Mouse (Mus musculus) midbrain, embryonic 11.5 days (tissue): ENCODE measurements around the gene Hgd. TPM values are rescaled to one million over a fixed set of nuclear protein-coding genes. Genes with fewer than 3 reads are reported as not detected.
A peak's percentile ranks its signal among the peaks of the same experiment; 100 is the strongest.

Source experiments
- ATAC-seq: fragments of 200-750 bp; cut with Nextera tagmentation; 2 replicates; pipeline ENCODE4 v1.8.0; 2017; ENCODE audit warnings: moderate TSS enrichment, moderate library complexity; ENCODE audit not compliant: low FRiP score
- DNase-seq: peaks from one replicate; pipeline ENCODE4 v3.0.0; 2015; ENCODE audit warnings: low spot score; ENCODE audit errors: missing footprints
- H3K27ac ChIP-seq: fragments of 300-500 bp; sonication (generic); 2 replicates; pipeline ENCODE4 v1.5.1; 2014; ENCODE audit warnings: low read depth, low read length
- H3K27me3 ChIP-seq: fragments of 300-500 bp; sonication (generic); 2 replicates; pipeline ENCODE4 v1.6.1; 2014; ENCODE audit warnings: mild to moderate bottlenecking, low read length, moderate library complexity, mixed read lengths; ENCODE audit not compliant: control insufficient read depth, insufficient read depth
- H3K36me3 ChIP-seq: fragments of 300-500 bp; sonication (generic); 2 replicates; pipeline ENCODE4 v1.6.1; 2014; ENCODE audit warnings: mild to moderate bottlenecking, low read length, moderate library complexity, mixed read lengths; ENCODE audit not compliant: control insufficient read depth, insufficient read depth
- H3K4me1 ChIP-seq: fragments of 300-500 bp; sonication (generic); 2 replicates; pipeline ENCODE4 v1.6.1; 2014; ENCODE audit warnings: low read length; ENCODE audit not compliant: control insufficient read depth, insufficient read depth
- H3K4me2 ChIP-seq: fragments of 300-500 bp; sonication (generic); 2 replicates; pipeline ENCODE4 v1.6.1; 2014; ENCODE audit warnings: mild to moderate bottlenecking, moderate library complexity
- H3K4me3 ChIP-seq: fragments of 300-500 bp; sonication (generic); 2 replicates; pipeline ENCODE4 v1.5.1; 2014; ENCODE audit warnings: low read depth, low read length
- H3K9ac ChIP-seq: fragments of 300-500 bp; sonication (generic); 2 replicates; pipeline ENCODE4 v1.6.1; 2014; ENCODE audit warnings: low read length
- H3K9me3 ChIP-seq: fragments of 300-500 bp; sonication (generic); 2 replicates; pipeline ENCODE4 v1.6.1; 2016; ENCODE audit warnings: low read length; ENCODE audit not compliant: control insufficient read depth
- WGBS: fragments of 180-500 bp; shearing (Covaris S2); extraction: QIAGEN DNeasy Blood & Tissue Kit; methylation state at CpG from one replicate; pipeline ENCODE4 v1.1.7; 2014; 5-methylcytosine and 5-hydroxymethylcytosine counted together
- polyA plus RNA-seq: library from polyadenylated mRNA; unstranded; fragments of >200 nt; fragmentation: Nextera tagmentation; extraction: Ambion mirVana; gene quantifications from 2 replicates; pipeline ENCODE4 v1.2.1, GENCODE M21; 2014

Hgd gene
- polyA plus RNA-seq, 1 experiment from 2014 or later = 0.29 TPM

- no peak overlapping the region for H3K9ac ChIP-seq
- DNase-seq = peak; percentile 75
- H3K4me1 ChIP-seq = peaks cover 4% of the 10 kb centered on the region; the same call in 1 of the 2 replicates
- ATAC-seq = no peak
- no peaks in the 10 kb centered on the region for H3K27me3 ChIP-seq
- 78% methylated on average over 8 of the region's 8 CpGs for WGBS
- H3K36me3 ChIP-seq = no peaks in the 10 kb centered on the region
- H3K27ac ChIP-seq = no peak overlapping the region; the same call in 1 of the 2 replicates
- no peak overlapping the region for H3K4me3 ChIP-seq
- H3K4me2 ChIP-seq = no peak overlapping the region
- H3K9me3 ChIP-seq = no peaks in the 10 kb centered on the region
Observed at GRCm38 (mm10) chr16:37677586-37677985, 97.6 kb downstream of the Hgd start.

- 69% methylated on average over 2 of the region's 2 CpGs for whole genome bisulfite sequencing
- H3K4me1 ChIP-seq = peaks cover 20% of the 10 kb centered on the region
- no peaks in the 10 kb centered on the region for H3K9me3 ChIP-seq
- H3K27ac ChIP-seq = no peak overlapping the region
- no peaks in the 10 kb centered on the region for H3K27me3 ChIP-seq
- H3K36me3 ChIP-seq = no peaks in the 10 kb centered on the region
- DNase-seq (peak; percentile 49), ATAC-seq (no peak)
- no peak overlapping the region for H3K4me3 ChIP-seq
- no peak overlapping the region for H3K9ac ChIP-seq
- no peak overlapping the region for H3K4me2 ChIP-seq
Observed at GRCm38 (mm10) chr16:37680216-37680615, 100.3 kb downstream of the Hgd start.

GRCm38 (mm10) chr16:37680831-37681230, 100.9 kb downstream of the Hgd start:
- H3K9ac ChIP-seq = no peak overlapping the region
- WGBS = 80% methylated on average over 8 of the region's 8 CpGs
- no peaks in the 10 kb centered on the region for H3K36me3 ChIP-seq
- ATAC-seq = no peak
- H3K9me3 ChIP-seq = no peaks in the 10 kb centered on the region
- peak; percentile 75 for DNase-seq
- H3K27ac ChIP-seq = no peak overlapping the region
- H3K4me3 ChIP-seq = no peak overlapping the region
- H3K4me2 ChIP-seq = no peak overlapping the region
- no peaks in the 10 kb centered on the region for H3K27me3 ChIP-seq
- peaks cover 24% of the 10 kb centered on the region for H3K4me1 ChIP-seq

Other genes starting within 250 kb of the Hgd start
- 2.7 and 4.3 TPM in 2 replicates for gene Stxbp5l, start 195.2 kb upstream of the Hgd start, polyA plus RNA-seq
- 59.3 and 64.1 TPM in 2 replicates for gene Gtf2e1, start 40.4 kb upstream of the Hgd start, polyA plus RNA-seq
- gene Rabl3, start 40.3 kb upstream of the Hgd start, polyA plus RNA-seq = 49.6 and 52.4 TPM in 2 replicates
- gene Ndufb4, start 74.3 kb downstream of the Hgd start, polyA plus RNA-seq = 65.1 and 66.0 TPM in 2 replicates
- 199 and 211 TPM in 2 replicates for gene Fstl1, start 196.7 kb downstream of the Hgd start, polyA plus RNA-seq